Mouse (Mus musculus) spleen, adult 2 months (tissue): ENCODE results near the gene Cdc25b.

Experiments used
- CTCF ChIP-seq: fragments of 200-500 bp; IDR thresholded peaks from 2 replicates; pipeline ENCODE4 v1.5.1; 2011; ENCODE audit warnings: mild to moderate bottlenecking, inconsistent platforms; ENCODE audit not compliant: insufficient read depth, insufficient read length, insufficient replicate concordance; ENCODE audit errors: extremely low read depth
- POLR2A ChIP-seq: fragments of 200-500 bp; IDR thresholded peaks from 2 replicates; pipeline ENCODE4 v1.6.1; 2011; ENCODE audit warnings: low read depth, low read length, inconsistent platforms

DNA sequence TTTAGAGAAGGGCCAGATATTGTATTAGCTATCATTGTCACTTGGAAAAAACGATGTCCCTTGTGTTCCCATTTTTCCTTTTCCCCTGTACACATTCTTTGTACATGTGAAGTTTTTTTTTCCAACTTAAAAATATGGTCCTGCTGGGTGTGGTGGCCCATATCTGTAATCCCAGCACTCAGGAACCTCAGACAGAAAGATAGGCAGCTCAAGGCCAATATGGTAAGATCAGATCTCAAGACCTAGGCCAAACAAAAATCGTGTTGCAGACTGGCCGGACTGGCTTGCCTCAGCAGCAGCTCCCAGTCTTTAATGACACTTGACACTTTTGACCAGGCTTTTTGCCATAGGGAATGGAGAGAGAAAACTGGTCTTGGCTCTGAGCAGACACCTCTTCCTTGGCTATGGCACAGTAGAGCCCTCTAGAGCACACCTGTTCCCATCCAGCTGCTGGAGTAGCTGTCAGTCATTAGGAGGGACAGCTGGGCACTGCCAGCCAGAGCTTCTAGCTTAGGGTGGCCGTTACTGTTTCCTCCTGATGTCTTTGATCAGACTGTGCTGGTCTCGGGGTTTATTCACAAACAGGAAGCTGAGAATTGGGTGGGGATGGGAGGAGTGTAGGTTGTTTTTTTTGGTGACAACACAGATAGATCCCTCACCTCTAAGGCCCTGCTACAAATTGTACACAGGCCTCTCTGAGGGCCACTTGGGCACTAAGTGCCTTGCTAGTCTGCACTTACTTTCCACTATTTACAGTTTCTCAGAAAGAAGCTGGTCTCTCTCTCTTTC is 3.0 kb downstream of the Cdc25b start:
- TF ChIP-seq CTCF (no peak), POLR2A (no peak; the same call in 1 of the 2 replicates)
